Mouse (Mus musculus) ES-E14 (cell line): ENCODE measurements around the gene Erbb3.

Source experiments
- CHD2 ChIP-seq: IDR thresholded peaks from 2 replicates; pipeline ENCODE4 v1.6.1; 2014; ENCODE audit warnings: mild to moderate bottlenecking, low read depth, low read length, inconsistent platforms
- HCFC1 ChIP-seq: IDR thresholded peaks from 2 replicates; pipeline ENCODE4 v1.6.1; 2012; ENCODE audit warnings: low read length, inconsistent platforms, borderline replicate concordance; ENCODE audit not compliant: insufficient read depth
- MAFK ChIP-seq: IDR thresholded peaks from 2 replicates; pipeline ENCODE4 v1.6.1; 2014; ENCODE audit warnings: mild to moderate bottlenecking, low read depth, low read length, inconsistent platforms; ENCODE audit not compliant: insufficient read depth
- ZNF384 ChIP-seq: IDR thresholded peaks from 2 replicates; pipeline ENCODE4 v1.6.1; 2012; ENCODE audit warnings: low read depth, low read length, inconsistent platforms

DNA sequence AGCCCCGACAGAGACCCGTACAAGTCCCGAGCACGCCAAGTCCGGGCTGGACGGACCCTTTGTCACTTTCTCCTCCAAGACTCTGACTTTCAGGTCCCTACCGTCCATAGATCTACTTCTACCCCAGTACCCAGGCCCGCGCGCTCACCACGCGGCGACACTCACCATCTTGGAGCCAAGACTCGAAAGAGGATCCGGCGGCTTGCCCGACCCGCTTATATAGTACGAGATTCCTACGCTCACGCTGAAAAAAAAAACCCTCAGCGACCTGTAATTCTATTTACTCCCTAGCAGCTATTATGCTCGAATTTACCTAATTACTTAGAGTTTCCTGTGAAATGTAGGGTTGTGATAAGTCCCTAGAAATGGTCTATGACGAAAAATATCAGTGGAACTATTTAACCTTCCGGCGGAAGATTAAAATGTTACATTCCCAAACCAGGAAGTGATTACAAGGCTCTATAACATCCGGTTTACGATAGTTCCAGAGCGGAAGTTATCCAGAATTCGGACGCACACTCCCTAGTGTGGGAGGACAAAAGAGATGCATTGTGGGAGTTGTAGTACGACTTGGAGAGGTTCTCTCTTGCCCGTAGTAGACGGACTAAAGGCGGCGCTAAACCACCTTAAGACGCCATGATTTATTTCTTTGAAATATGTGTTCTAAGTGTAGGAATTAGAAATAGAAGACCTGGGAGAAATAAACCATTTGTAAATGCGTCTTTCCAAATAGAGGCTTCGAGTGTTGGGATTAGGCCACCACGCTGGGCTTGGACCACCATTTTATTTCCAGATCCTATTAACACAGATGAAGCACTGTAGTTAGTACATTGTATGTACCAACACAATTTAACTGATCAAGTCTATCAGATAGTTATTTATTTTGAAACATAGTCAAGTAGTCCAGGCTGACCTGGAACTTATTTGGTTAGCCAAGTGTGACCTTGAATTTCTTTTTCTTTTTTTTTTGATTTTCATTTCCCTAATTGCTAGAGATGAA lies 37.2 kb upstream of the Erbb3 start, which contains the start of gene Rps26:
- TF ChIP-seq CHD2 (peak; percentile 88), MAFK (no peak), HCFC1 (peak; percentile 95), ZNF384 (peak; percentile 97)
